7 mouse cellular contexts compared by ENCODE assay signal in the genomic region with DNA sequence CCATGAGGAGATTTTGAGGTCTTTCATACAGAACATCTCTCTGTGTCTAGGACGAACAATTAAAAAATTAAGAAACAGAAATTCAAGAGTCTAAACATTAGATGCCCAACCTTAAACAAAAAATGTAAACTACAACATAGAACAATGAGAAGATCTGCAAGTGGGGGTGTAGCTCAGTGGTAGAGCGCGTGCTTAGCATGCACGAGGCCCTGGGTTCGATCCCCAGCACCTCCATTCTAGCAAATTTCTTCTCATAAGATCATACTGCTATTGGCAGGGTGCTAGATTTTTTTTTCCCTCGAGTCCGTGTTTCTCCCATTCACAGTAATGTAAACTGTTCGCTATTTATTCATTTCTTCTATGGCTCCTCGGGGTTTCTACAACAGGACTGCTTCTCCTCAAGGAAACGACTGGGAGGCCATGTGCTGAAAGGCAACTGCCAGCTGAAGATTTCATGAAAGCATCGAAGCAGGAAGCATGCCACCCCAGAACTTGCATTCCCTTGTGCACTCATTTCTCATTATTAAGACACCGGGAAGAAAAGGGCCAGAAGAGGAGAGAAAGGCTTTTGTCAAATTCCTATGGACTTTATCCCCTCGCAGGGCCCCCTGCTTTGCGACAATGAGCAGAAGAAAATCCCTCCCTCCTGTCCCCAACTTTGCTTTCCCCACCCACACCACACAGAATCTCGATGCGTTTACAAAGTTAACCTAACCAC. TPM values are rescaled to one million over a fixed set of nuclear protein-coding genes. Genes with fewer than 3 reads are reported as not detected.
A peak's percentile ranks its signal among the peaks of the same experiment; 100 is the strongest.
DNase-seq lines count a peak whose midpoint lies in the region; ATAC-seq lines count a peak whose summit lies in the region.

No protein-coding gene starts in this region.

- no peak overlapping the region for H3K27ac ChIP-seq in embryonic facial prominence, embryonic 14.5 days (replicated peaks; ENCODE audit: low read depth, low read length)
- H3K27ac ChIP-seq in limb, embryonic 13.5 days, result no peak overlapping the region
- no peak overlapping the region for H3K27ac ChIP-seq in stomach, embryonic 15.5 days

- peak overlapping the region; percentile 20 for H3K4me3 ChIP-seq in embryonic facial prominence, embryonic 14.5 days (ENCODE audit: low read depth, low read length)
- H3K4me3 ChIP-seq in limb, embryonic 13.5 days, result peak overlapping the region; percentile 34
- peak overlapping the region; percentile 25 for H3K4me3 ChIP-seq in stomach, embryonic 15.5 days (replicated peaks)

- ATAC-seq in embryonic facial prominence, embryonic 14.5 days (ENCODE audit: low read depth), result no peak
- ATAC-seq in limb, embryonic 13.5 days (ENCODE audit: low FRiP score, low read depth), result no peak
- ATAC-seq in stomach, embryonic 15.5 days (ENCODE audit: insufficient read depth, low FRiP score, low read depth), result no peak
- ATAC-seq in cerebellum, adult (ENCODE audit: insufficient number of reproducible peaks, low FRiP score, low TSS enrichment), result no peak

- DNase-seq in 3134 (ENCODE audit: extremely low read depth, insufficient read length, low spot score) (peak; percentile 27), 3T3-L1 (ENCODE audit: low read depth, low spot score) (peak; percentile 64)
- DNase-seq in embryonic facial prominence, embryonic 14.5 days (ENCODE audit: low spot score), result peak; percentile 24
- no peak for DNase-seq in ovary, postnatal 36 days (ENCODE audit: low spot score)

- 6% methylated on average over 16 of the region's 16 CpGs for WGBS in embryonic facial prominence, embryonic 14.5 days
- 9% methylated on average over 16 of the region's 16 CpGs for whole genome bisulfite sequencing in limb, embryonic 13.5 days
- 10% methylated on average over 16 of the region's 16 CpGs for WGBS in stomach, embryonic 15.5 days

- peak overlapping the region; percentile 50 for H3K4me2 ChIP-seq in embryonic facial prominence, embryonic 14.5 days (ENCODE audit: low read depth, low read length)
- peak overlapping the region; percentile 58 for H3K4me2 ChIP-seq in limb, embryonic 13.5 days (replicated peaks)
- peak overlapping the region; percentile 55 for H3K4me2 ChIP-seq in stomach, embryonic 15.5 days

- no peaks in the 10 kb centered on the region for H3K4me1 ChIP-seq in embryonic facial prominence, embryonic 14.5 days (ENCODE audit: control insufficient read depth, insufficient read depth, low read length)
- peaks cover 10% of the 10 kb centered on the region for H3K4me1 ChIP-seq in limb, embryonic 13.5 days
- H3K4me1 ChIP-seq in stomach, embryonic 15.5 days, result no peaks in the 10 kb centered on the region

- peaks cover 17% of the 10 kb centered on the region for H3K27me3 ChIP-seq in embryonic facial prominence, embryonic 14.5 days (replicated peaks; ENCODE audit: control insufficient read depth, insufficient read depth, low read length)
- H3K27me3 ChIP-seq in limb, embryonic 13.5 days, result peaks cover 31% of the 10 kb centered on the region
- 0 out of 2 replicates have a peak, but pooled peaks cover 5% of the 10 kb centered on the region for H3K27me3 ChIP-seq in stomach, embryonic 15.5 days (replicated peaks)

- H3K36me3 ChIP-seq in embryonic facial prominence, embryonic 14.5 days (ENCODE audit: control insufficient read depth, insufficient read depth, low read length), result no peaks in the 10 kb centered on the region
- H3K36me3 ChIP-seq in limb, embryonic 13.5 days, result no peaks in the 10 kb centered on the region
- no peaks in the 10 kb centered on the region for H3K36me3 ChIP-seq in stomach, embryonic 15.5 days

- 0 out of 2 replicates have a peak overlapping the region, but pooled peaks have one; percentile 28 for H3K9ac ChIP-seq in embryonic facial prominence, embryonic 14.5 days (ENCODE audit: low read depth, low read length)
- H3K9ac ChIP-seq in limb, embryonic 13.5 days, result no peak overlapping the region
- H3K9ac ChIP-seq in stomach, embryonic 15.5 days, result no peak overlapping the region

- no peaks in the 10 kb centered on the region for H3K9me3 ChIP-seq in embryonic facial prominence, embryonic 14.5 days (ENCODE audit: control insufficient read depth, low read length)
- H3K9me3 ChIP-seq in limb, embryonic 13.5 days, result no peaks in the 10 kb centered on the region
- no peaks in the 10 kb centered on the region for H3K9me3 ChIP-seq in stomach, embryonic 15.5 days

RNA-seq across cellular contexts. Expression of gene Gpx5, which starts 50.0 kb away (rescaled TPM):
- not detected in 2 replicates for polyA plus RNA-seq in embryonic facial prominence, embryonic 14.5 days (2014; fragmentation: Nextera tagmentation; extraction: Ambion mirVana)
- polyA plus RNA-seq in limb, embryonic 13.5 days (2015; fragmentation: Nextera tagmentation; extraction: Ambion mirVana), result not detected in 2 replicates
- not detected in 2 replicates for polyA plus RNA-seq in stomach, embryonic 15.5 days (2015; fragmentation: Nextera tagmentation; extraction: Ambion mirVana)
